In the genomic region with DNA sequence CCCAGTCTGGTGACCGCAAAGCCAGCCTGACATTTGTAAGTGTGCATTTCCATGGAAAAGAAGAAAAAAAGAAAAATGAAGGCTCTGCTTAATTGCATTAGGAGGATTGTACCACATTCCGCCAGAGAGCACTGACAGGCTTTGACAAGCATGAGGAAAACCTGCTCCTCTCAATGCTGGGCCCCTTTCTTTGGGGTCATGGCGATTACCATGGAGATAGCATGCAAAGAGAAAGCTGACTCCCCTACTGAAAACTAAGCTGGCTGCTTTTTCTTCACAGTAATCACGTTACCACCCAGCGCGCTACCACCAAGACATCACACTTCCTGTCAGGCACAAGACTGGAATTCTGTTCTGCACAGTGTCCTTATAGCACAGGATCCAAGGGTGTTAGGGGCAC, we compare ENCODE assay signal across 11 mouse cellular contexts.
DNase-seq lines count a peak whose midpoint lies in the region; ATAC-seq and TF ChIP-seq lines count a peak whose summit lies in the region.
"Had no signal": no experiment of that assay in that cellular context is flagged by ENCODE, and none has a peak within 500 bp of the region (broad histone marks: within the 10 kb centered on the region; RNA-seq: fewer than 3 reads in every experiment).

No protein-coding gene starts in this region.

- no peaks in the 10 kb centered on the region for H3K27me3 ChIP-seq in intestine, embryonic 14.5 days (replicated peaks; ENCODE audit: control insufficient read depth, insufficient read depth, low read length)
- H3K27me3 ChIP-seq in intestine, embryonic 15.5 days (replicated peaks) = no peaks in the 10 kb centered on the region
- no peaks in the 10 kb centered on the region for H3K27me3 ChIP-seq in embryonic facial prominence, embryonic 10.5 days (replicated peaks; ENCODE audit: low read depth, poor library complexity, severe bottlenecking)
- peaks cover 15% of the 10 kb centered on the region for H3K27me3 ChIP-seq in hindbrain, embryonic 12.5 days
- 0 out of 2 replicates have a peak, but pooled peaks cover 5% of the 10 kb centered on the region for H3K27me3 ChIP-seq in midbrain, postnatal 0 days (ENCODE audit: insufficient read depth, low read length)

- no peak overlapping the region for H3K9ac ChIP-seq in intestine, embryonic 14.5 days (ENCODE audit: low read length)
- no peak overlapping the region for H3K9ac ChIP-seq in intestine, embryonic 15.5 days
- H3K9ac ChIP-seq in hindbrain, embryonic 12.5 days = no peak overlapping the region
- no peak overlapping the region for H3K9ac ChIP-seq in midbrain, postnatal 0 days (replicated peaks; ENCODE audit: low read length, poor library complexity, severe bottlenecking)

- DNase-seq in intestine, embryonic 14.5 days (ENCODE audit: low spot score) = no peak
- DNase-seq in embryonic facial prominence, embryonic 10.5 days (ENCODE audit: low spot score) = peak; percentile 78
- peak; percentile 47 for DNase-seq in midbrain, postnatal 0 days (ENCODE audit: low spot score)
- no peak for DNase-seq in right cerebral cortex, postnatal 14 days
- DNase-seq in thymus, postnatal 14 days = no peak
- no peak for DNase-seq in urinary bladder, postnatal 25 days (ENCODE audit: low spot score)
- DNase-seq: adrenal gland, postnatal 25 days; cerebellum, adult 8-10 months had no signal

- H3K4me3 ChIP-seq in intestine, embryonic 14.5 days (ENCODE audit: low read depth, low read length) = no peak overlapping the region
- no peak overlapping the region for H3K4me3 ChIP-seq in intestine, embryonic 15.5 days (replicated peaks)
- no peak overlapping the region for H3K4me3 ChIP-seq in embryonic facial prominence, embryonic 10.5 days
- no peak overlapping the region for H3K4me3 ChIP-seq in hindbrain, embryonic 12.5 days
- H3K4me3 ChIP-seq in midbrain, postnatal 0 days (ENCODE audit: low read depth, low read length) = no peak overlapping the region

- no peak for TF ChIP-seq CTCF in midbrain, postnatal 0 days (IDR thresholded peaks at IDR 0.05)

- H3K36me3 ChIP-seq in intestine, embryonic 14.5 days (ENCODE audit: control insufficient read depth, insufficient read depth, low read length) = no peaks in the 10 kb centered on the region
- no peaks in the 10 kb centered on the region for H3K36me3 ChIP-seq in intestine, embryonic 15.5 days
- H3K36me3 ChIP-seq in embryonic facial prominence, embryonic 10.5 days (replicated peaks) = no peaks in the 10 kb centered on the region
- no peaks in the 10 kb centered on the region for H3K36me3 ChIP-seq in hindbrain, embryonic 12.5 days
- H3K36me3 ChIP-seq in midbrain, postnatal 0 days (ENCODE audit: insufficient read depth, low read length) = no peaks in the 10 kb centered on the region

- H3K4me1 ChIP-seq in intestine, embryonic 14.5 days (replicated peaks; ENCODE audit: control insufficient read depth, insufficient read depth, low read length) = peaks cover 14% of the 10 kb centered on the region; the same call in 1 of the 2 replicates
- H3K4me1 ChIP-seq in intestine, embryonic 15.5 days (replicated peaks) = no peaks in the 10 kb centered on the region
- H3K4me1 ChIP-seq in embryonic facial prominence, embryonic 10.5 days = peaks cover 29% of the 10 kb centered on the region
- peaks cover 19% of the 10 kb centered on the region for H3K4me1 ChIP-seq in hindbrain, embryonic 12.5 days
- no peaks in the 10 kb centered on the region for H3K4me1 ChIP-seq in midbrain, postnatal 0 days (ENCODE audit: insufficient read depth, low read length)

- H3K9me3 ChIP-seq in intestine, embryonic 14.5 days (ENCODE audit: control insufficient read depth, low read length) = no peaks in the 10 kb centered on the region
- H3K9me3 ChIP-seq in intestine, embryonic 15.5 days = no peaks in the 10 kb centered on the region
- H3K9me3 ChIP-seq in embryonic facial prominence, embryonic 10.5 days = peaks cover 6% of the 10 kb centered on the region; the same call in 1 of the 2 replicates
- H3K9me3 ChIP-seq in hindbrain, embryonic 12.5 days (replicated peaks) = 0 out of 2 replicates have a peak, but pooled peaks cover 8% of the 10 kb centered on the region
- H3K9me3 ChIP-seq in midbrain, postnatal 0 days (ENCODE audit: low read length) = no peaks in the 10 kb centered on the region

- ATAC-seq in intestine, embryonic 14.5 days (replicated peaks; ENCODE audit: low FRiP score, low TSS enrichment, low read depth) = 0 out of 2 replicates have a peak, but pooled peaks have one; percentile 43
- no peak for ATAC-seq in intestine, embryonic 15.5 days
- ATAC-seq in hindbrain, embryonic 12.5 days (ENCODE audit: low FRiP score) = peak; percentile 79; the same call in 1 of the 2 replicates
- ATAC-seq in midbrain, postnatal 0 days (ENCODE audit: low FRiP score) = peak; percentile 49; the same call in 1 of the 2 replicates

- H3K4me2 ChIP-seq in intestine, embryonic 14.5 days (ENCODE audit: low read length) = no peak overlapping the region
- H3K4me2 ChIP-seq in intestine, embryonic 15.5 days (replicated peaks) = no peak overlapping the region; the same call in 1 of the 2 replicates
- H3K4me2 ChIP-seq in hindbrain, embryonic 12.5 days (replicated peaks) = peak overlapping the region; percentile 3; the same call in 1 of the 2 replicates
- no peak overlapping the region for H3K4me2 ChIP-seq in midbrain, postnatal 0 days (ENCODE audit: low read depth, low read length, poor library complexity, severe bottlenecking)

- H3K27ac ChIP-seq in intestine, embryonic 14.5 days (ENCODE audit: low read depth) = peak overlapping the region; percentile 29; the same call in 1 of the 2 replicates
- H3K27ac ChIP-seq in intestine, embryonic 15.5 days = no peak overlapping the region
- H3K27ac ChIP-seq in embryonic facial prominence, embryonic 10.5 days (replicated peaks) = peak overlapping the region; percentile 70
- H3K27ac ChIP-seq in hindbrain, embryonic 12.5 days = no peak overlapping the region
- H3K27ac ChIP-seq in midbrain, postnatal 0 days (ENCODE audit: low read depth, low read length) = no peak overlapping the region
- H3K27ac ChIP-seq: macrophage had no signal

- WGBS in intestine, embryonic 14.5 days = 30% methylated on average over 6 of the region's 6 CpGs
- 41% methylated on average over 6 of the region's 6 CpGs for WGBS in intestine, embryonic 15.5 days
- 16% methylated on average over 6 of the region's 6 CpGs for WGBS in embryonic facial prominence, embryonic 10.5 days
- WGBS in hindbrain, embryonic 12.5 days = 14% methylated on average over 6 of the region's 6 CpGs
- WGBS in midbrain, postnatal 0 days = 15% methylated on average over 6 of the region's 6 CpGs

Comparison
In these comparisons a context has a peak if more than half of its experiments do, and no peak if none do; other contexts are left out.
1. H3K27ac ChIP-seq: peak in intestine, embryonic 14.5 days (single experiment) and embryonic facial prominence, embryonic 10.5 days (single experiment); none in intestine, embryonic 15.5 days (single experiment), hindbrain, embryonic 12.5 days (single experiment) and midbrain, postnatal 0 days (single experiment).
2. DNase-seq: peak in embryonic facial prominence, embryonic 10.5 days (single experiment) and midbrain, postnatal 0 days (single experiment); none in intestine, embryonic 14.5 days (single experiment), right cerebral cortex, postnatal 14 days (single experiment), thymus, postnatal 14 days (single experiment) and urinary bladder, postnatal 25 days (single experiment).